Comparison of ENCODE assay signal across 7 mouse cellular contexts in genomic region chr4:150280459-150280858, GRCm38 (mm10). TPM values are rescaled to one million over a fixed set of nuclear protein-coding genes. Genes with fewer than 3 reads are reported as not detected.
DNase-seq lines count a peak whose midpoint lies in the region; ATAC-seq and TF ChIP-seq lines count a peak whose summit lies in the region.

No protein-coding gene starts in this region.

- no peak for DNase-seq in lung, postnatal 0 days (ENCODE audit: low spot score)
- no peak for DNase-seq in lung, adult 2 months
- no peak for DNase-seq in limb, embryonic 11.5 days (ENCODE audit: low spot score)
- no peak for DNase-seq in stomach, postnatal 0 days (ENCODE audit: low spot score)
- no peak for DNase-seq in layer of hippocampus, adult 8-10 months (ENCODE audit: low spot score in 2 of 2)
- DNase-seq in frontal cortex, postnatal 25 days (ENCODE audit: low spot score in 2 of 2): no peak

- H3K36me3 ChIP-seq in lung, postnatal 0 days (ENCODE audit: insufficient read depth, low read length): no peaks in the 10 kb centered on the region
- no peaks in the 10 kb centered on the region for H3K36me3 ChIP-seq in forebrain, embryonic 13.5 days (ENCODE audit: poor library complexity, severe bottlenecking)
- H3K36me3 ChIP-seq in limb, embryonic 11.5 days (ENCODE audit: control insufficient read depth, insufficient read depth, low read length): no peaks in the 10 kb centered on the region
- no peaks in the 10 kb centered on the region for H3K36me3 ChIP-seq in stomach, postnatal 0 days (ENCODE audit: control insufficient read depth, insufficient read depth, low read length)

- peaks cover 9% of the 10 kb centered on the region; the same call in 1 of the 2 replicates for H3K4me1 ChIP-seq in lung, postnatal 0 days (ENCODE audit: insufficient read depth, low read depth, low read length)
- peaks cover 4% of the 10 kb centered on the region; the same call in 1 of the 2 replicates for H3K4me1 ChIP-seq in lung, adult 2 months (ENCODE audit: control insufficient read depth, insufficient read depth, low read length)
- peaks cover 31% of the 10 kb centered on the region for H3K4me1 ChIP-seq in forebrain, embryonic 13.5 days
- peaks cover 8% of the 10 kb centered on the region for H3K4me1 ChIP-seq in limb, embryonic 11.5 days (ENCODE audit: control insufficient read depth, insufficient read depth, low read length)
- no peaks in the 10 kb centered on the region for H3K4me1 ChIP-seq in stomach, postnatal 0 days (replicated peaks; ENCODE audit: control insufficient read depth, insufficient read depth)

- no peak for TF ChIP-seq CTCF in lung, postnatal 0 days (IDR thresholded peaks at IDR 0.05)
- no peak for TF ChIP-seq CTCF in lung, adult 2 months (IDR thresholded peaks at IDR 0.05; ENCODE audit: insufficient read depth, low read length)
- TF ChIP-seq CTCF in stomach, postnatal 0 days (IDR thresholded peaks at IDR 0.05; ENCODE audit: low read depth): no peak

- no peaks in the 10 kb centered on the region for H3K9me3 ChIP-seq in lung, postnatal 0 days (ENCODE audit: low read length)
- no peaks in the 10 kb centered on the region for H3K9me3 ChIP-seq in forebrain, embryonic 13.5 days (replicated peaks)
- no peaks in the 10 kb centered on the region for H3K9me3 ChIP-seq in limb, embryonic 11.5 days (ENCODE audit: control insufficient read depth, low read length)
- H3K9me3 ChIP-seq in stomach, postnatal 0 days (ENCODE audit: control insufficient read depth, low read length): no peaks in the 10 kb centered on the region

- H3K4me2 ChIP-seq in lung, postnatal 0 days (replicated peaks; ENCODE audit: low read depth, low read length): peak overlapping the region; percentile 52; the same call in 1 of the 2 replicates
- peak overlapping the region; percentile 68 for H3K4me2 ChIP-seq in forebrain, embryonic 13.5 days
- H3K4me2 ChIP-seq in limb, embryonic 11.5 days (ENCODE audit: low read depth, severe bottlenecking): peak overlapping the region; percentile 51
- H3K4me2 ChIP-seq in stomach, postnatal 0 days (replicated peaks; ENCODE audit: low read depth): peak overlapping the region; percentile 62

- 44% methylated on average over 4 of the region's 4 CpGs for WGBS in lung, postnatal 0 days
- WGBS in lung, adult 2 months: 59% methylated on average over 4 of the region's 4 CpGs
- 40% methylated on average over 4 of the region's 4 CpGs for WGBS in forebrain, embryonic 13.5 days
- 31% methylated on average over 4 of the region's 4 CpGs for WGBS in limb, embryonic 11.5 days
- WGBS in stomach, postnatal 0 days: 51% methylated on average over 4 of the region's 4 CpGs

- no peak for TF ChIP-seq POLR2A in lung, adult 2 months (IDR thresholded peaks at IDR 0.05; ENCODE audit: borderline replicate concordance, extremely low read depth, low read depth, low read length)

- no peak overlapping the region for H3K9ac ChIP-seq in lung, postnatal 0 days (replicated peaks; ENCODE audit: low read depth)
- no peak overlapping the region for H3K9ac ChIP-seq in forebrain, embryonic 13.5 days
- H3K9ac ChIP-seq in limb, embryonic 11.5 days (ENCODE audit: low read length): no peak overlapping the region
- peak overlapping the region; percentile 79; the same call in 1 of the 2 replicates for H3K9ac ChIP-seq in stomach, postnatal 0 days (ENCODE audit: low read length)

- H3K27me3 ChIP-seq in lung, postnatal 0 days (replicated peaks; ENCODE audit: insufficient read depth, low read length): no peaks in the 10 kb centered on the region
- H3K27me3 ChIP-seq in forebrain, embryonic 13.5 days: no peaks in the 10 kb centered on the region
- no peaks in the 10 kb centered on the region for H3K27me3 ChIP-seq in limb, embryonic 11.5 days (ENCODE audit: control insufficient read depth, insufficient read depth, low read length)
- H3K27me3 ChIP-seq in stomach, postnatal 0 days (ENCODE audit: control insufficient read depth, insufficient read depth, low read length): no peaks in the 10 kb centered on the region

- peak overlapping the region; percentile 97 for H3K27ac ChIP-seq in lung, postnatal 0 days (ENCODE audit: low read length)
- peak overlapping the region; percentile 99 for H3K27ac ChIP-seq in forebrain, embryonic 13.5 days
- peak overlapping the region; percentile 97; the same call in 1 of the 2 replicates for H3K27ac ChIP-seq in limb, embryonic 11.5 days (replicated peaks; ENCODE audit: low read depth, low read length)
- H3K27ac ChIP-seq in stomach, postnatal 0 days (replicated peaks): peak overlapping the region; percentile 97

- no peak for ATAC-seq in lung, postnatal 0 days
- no peak for ATAC-seq in forebrain, embryonic 13.5 days
- no peak for ATAC-seq in limb, embryonic 11.5 days (ENCODE audit: insufficient number of reproducible peaks, low FRiP score, low TSS enrichment, low read depth)
- no peak for ATAC-seq in stomach, postnatal 0 days (ENCODE audit: low FRiP score, low TSS enrichment)

- peak overlapping the region; percentile 93; the same call in 1 of the 2 replicates for H3K4me3 ChIP-seq in lung, postnatal 0 days (ENCODE audit: low read depth, low read length)
- H3K4me3 ChIP-seq in lung, adult 2 months (replicated peaks; ENCODE audit: extremely low read depth, low read depth, low read length): no peak overlapping the region
- H3K4me3 ChIP-seq in forebrain, embryonic 13.5 days: peak overlapping the region; percentile 98
- H3K4me3 ChIP-seq in limb, embryonic 11.5 days (ENCODE audit: low read depth, low read length): peak overlapping the region; percentile 99
- H3K4me3 ChIP-seq in stomach, postnatal 0 days (ENCODE audit: low read depth, low read length): peak overlapping the region; percentile 100

- no peak for TF ChIP-seq EP300 in lung, postnatal 0 days (IDR thresholded peaks at IDR 0.05)
- TF ChIP-seq EP300 in stomach, postnatal 0 days (optimal IDR thresholded peaks at IDR 0.05): no peak

RNA-seq across cellular contexts. Expression of gene Rere, which starts 1.0 kb away (rescaled TPM):
- polyA plus RNA-seq in lung, postnatal 0 days (2015; fragmentation: Nextera tagmentation; extraction: Ambion mirVana): 15.7 and 16.0 TPM in 2 replicates
- 36.0 and 42.0 TPM in 2 replicates for polyA plus RNA-seq in lung, adult 2 months (2012; rRNA removed)
- polyA plus RNA-seq in forebrain, embryonic 13.5 days (2015; fragmentation: Nextera tagmentation; extraction: Ambion mirVana): 26.1 and 32.9 TPM in 2 replicates
- 37.9 and 44.9 TPM in 2 replicates for polyA plus RNA-seq in limb, embryonic 11.5 days (2014; fragmentation: Nextera tagmentation; extraction: Ambion mirVana)
- 8.3 and 12.2 TPM in 2 replicates for polyA plus RNA-seq in stomach, postnatal 0 days (2015; fragmentation: Nextera tagmentation; extraction: Ambion mirVana)
- 100 to 1,000 TPM; 105 to 123 (median 113) TPM for total RNA-seq in layer of hippocampus, adult 8-10 months (2022)

RNA-seq across cellular contexts. Expression of gene Eno1, which starts 43.9 kb away (rescaled TPM):
- 305 and 319 TPM in 2 replicates for polyA plus RNA-seq in lung, postnatal 0 days (2015; fragmentation: Nextera tagmentation; extraction: Ambion mirVana)
- 90.4 and 220 TPM in 2 replicates for polyA plus RNA-seq in lung, adult 2 months (2012; rRNA removed)
- 1,143 and 1,198 TPM in 2 replicates for polyA plus RNA-seq in forebrain, embryonic 13.5 days (2015; fragmentation: Nextera tagmentation; extraction: Ambion mirVana)
- polyA plus RNA-seq in limb, embryonic 11.5 days (2014; fragmentation: Nextera tagmentation; extraction: Ambion mirVana): 2,196 and 2,311 TPM in 2 replicates
- polyA plus RNA-seq in stomach, postnatal 0 days (2015; fragmentation: Nextera tagmentation; extraction: Ambion mirVana): 636 and 733 TPM in 2 replicates
- total RNA-seq in layer of hippocampus, adult 8-10 months (2022): 100 to 1,000 TPM; 419 to 457 (median 441) TPM
